Mouse (Mus musculus): ENCODE measurements around the gene Slc38a10. TPM values are rescaled to one million over a fixed set of nuclear protein-coding genes. Genes with fewer than 3 reads are reported as not detected.

Slc38a10 gene
- polyA plus RNA-seq, 1 experiment: 81.9 TPM

DNA sequence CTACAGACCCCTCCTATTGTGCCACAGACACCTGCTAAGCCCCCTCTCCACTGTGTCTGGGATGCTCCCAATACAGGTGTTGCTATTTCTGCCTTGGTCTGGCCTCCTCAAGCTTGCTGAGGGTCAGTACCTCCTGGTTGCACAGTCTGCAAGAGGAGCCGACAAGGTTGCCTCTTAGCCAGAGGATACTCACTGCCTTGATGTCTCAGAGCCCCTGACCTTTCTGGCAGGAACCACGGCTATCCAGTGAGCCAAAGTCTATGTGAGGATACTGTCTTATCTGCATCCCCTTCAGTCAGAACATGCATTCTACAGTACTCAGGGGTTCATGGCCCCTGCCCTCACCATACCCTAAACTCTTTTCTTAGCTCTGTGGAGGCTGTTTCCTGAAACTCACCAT is 33.5 kb downstream of the Slc38a10 start:
- Histone ChIP-seq H3K4me3 (ENCODE audit: extremely low read depth, insufficient read depth, insufficient read length) (no peak overlapping the region), H3K36me3 (ENCODE audit: control insufficient read depth, insufficient read depth, low read length) (peaks cover 30% of the 10 kb centered on the region), H3K27me3 (ENCODE audit: control insufficient read depth, insufficient read depth, low read length) (no peaks in the 10 kb centered on the region), H3K27ac (ENCODE audit: insufficient read depth, low read length) (no peak overlapping the region), H3K4me1 (ENCODE audit: control insufficient read depth, insufficient read depth, insufficient read length) (no peaks in the 10 kb centered on the region)
- DNase-seq (ENCODE audit: low read depth in 1 of 2, low spot score in 2 of 2): no peak
- TF ChIP-seq POLR2A (IDR thresholded peaks at IDR 0.05; ENCODE audit: low read depth, low read length) (no peak), CTCF (IDR thresholded peaks at IDR 0.05; ENCODE audit: extremely low read depth, insufficient read depth, insufficient read length, insufficient replicate concordance) (no peak)
- WGBS: 94% methylated on average over 2 of the region's 2 CpGs

DNA sequence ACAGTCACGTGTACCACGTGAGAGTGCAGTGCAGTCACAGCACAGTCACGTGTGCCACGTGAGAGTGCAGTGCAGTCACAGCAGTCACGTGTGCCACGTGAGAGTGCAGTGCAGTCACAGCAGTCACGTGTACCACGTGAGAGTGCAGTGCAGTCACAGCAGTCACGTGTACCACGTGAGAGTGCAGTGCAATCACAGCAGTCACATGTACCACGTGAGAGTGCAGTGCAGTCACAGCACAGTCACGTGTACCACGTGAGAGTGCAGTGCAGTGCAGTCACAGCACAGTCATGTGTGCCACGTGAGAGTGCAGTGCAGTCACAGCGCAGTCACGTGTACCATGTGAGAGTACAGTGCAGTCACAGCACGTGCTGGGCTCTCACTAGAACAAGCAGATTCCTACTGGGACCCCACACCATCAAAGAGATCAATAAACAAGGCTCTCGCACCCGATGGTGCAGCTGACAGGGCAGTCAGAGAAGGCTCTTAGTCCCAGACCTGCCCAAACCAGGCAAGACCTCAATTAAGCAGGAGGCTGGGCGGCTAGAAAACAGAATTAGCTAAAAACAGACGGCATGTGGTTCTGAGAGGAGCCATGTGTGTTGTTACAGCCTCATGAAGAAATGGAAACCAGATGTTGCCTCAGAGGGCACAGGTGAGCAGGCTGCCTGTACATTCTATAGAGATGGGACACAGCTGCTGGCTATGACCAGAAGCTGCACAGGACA is 36.5 kb downstream of the Slc38a10 start:
- DNase-seq (ENCODE audit: low read depth in 1 of 2, low spot score in 2 of 2): no peak
- no peak overlapping the region for H3K27ac ChIP-seq (ENCODE audit: insufficient read depth, low read length)
- WGBS: 97% methylated on average over 21 of the region's 21 CpGs
- peaks cover 34% of the 10 kb centered on the region for H3K36me3 ChIP-seq (ENCODE audit: control insufficient read depth, insufficient read depth, low read length)
- H3K27me3 ChIP-seq (ENCODE audit: control insufficient read depth, insufficient read depth, low read length): no peaks in the 10 kb centered on the region
- H3K4me1 ChIP-seq (ENCODE audit: control insufficient read depth, insufficient read depth, insufficient read length): no peaks in the 10 kb centered on the region
- no peak for TF ChIP-seq POLR2A (IDR thresholded peaks at IDR 0.05; ENCODE audit: low read depth, low read length)
- TF ChIP-seq CTCF (IDR thresholded peaks at IDR 0.05; ENCODE audit: extremely low read depth, insufficient read depth, insufficient read length, insufficient replicate concordance): no peak
- no peak overlapping the region for H3K4me3 ChIP-seq (ENCODE audit: extremely low read depth, insufficient read depth, insufficient read length)

DNA sequence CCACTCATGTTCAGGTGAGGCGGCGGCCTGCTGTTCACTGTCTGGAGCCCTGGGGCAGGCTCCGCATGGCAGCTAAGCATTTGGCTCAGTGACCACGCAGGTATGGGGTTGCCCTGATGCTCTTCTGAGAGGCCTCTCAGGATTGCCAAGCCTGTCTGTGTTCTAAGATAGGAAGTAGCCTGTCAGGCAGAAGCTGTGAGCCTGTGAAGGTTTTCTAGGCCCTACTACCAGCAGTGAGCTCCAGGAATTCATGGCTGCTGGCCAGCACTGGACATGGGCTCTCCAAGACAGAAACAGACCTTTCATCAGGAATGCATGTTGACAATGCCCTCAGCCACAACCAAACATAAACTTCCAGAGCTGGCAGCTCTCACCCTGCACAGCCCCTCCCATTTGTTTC is 39.0 kb downstream of the Slc38a10 start:
- Histone ChIP-seq H3K27ac (ENCODE audit: insufficient read depth, low read length) (no peak overlapping the region), H3K36me3 (ENCODE audit: control insufficient read depth, insufficient read depth, low read length) (peaks cover 39% of the 10 kb centered on the region), H3K4me1 (ENCODE audit: control insufficient read depth, insufficient read depth, insufficient read length) (no peaks in the 10 kb centered on the region), H3K4me3 (ENCODE audit: extremely low read depth, insufficient read depth, insufficient read length) (no peak overlapping the region), H3K27me3 (ENCODE audit: control insufficient read depth, insufficient read depth, low read length) (no peaks in the 10 kb centered on the region)
- 95% methylated on average over 4 of the region's 4 CpGs for WGBS
- TF ChIP-seq POLR2A (IDR thresholded peaks at IDR 0.05; ENCODE audit: low read depth, low read length) (no peak), CTCF (IDR thresholded peaks at IDR 0.05; ENCODE audit: extremely low read depth, insufficient read depth, insufficient read length, insufficient replicate concordance) (no peak)
- DNase-seq (ENCODE audit: low read depth in 1 of 2, low spot score in 2 of 2): no peak

DNA sequence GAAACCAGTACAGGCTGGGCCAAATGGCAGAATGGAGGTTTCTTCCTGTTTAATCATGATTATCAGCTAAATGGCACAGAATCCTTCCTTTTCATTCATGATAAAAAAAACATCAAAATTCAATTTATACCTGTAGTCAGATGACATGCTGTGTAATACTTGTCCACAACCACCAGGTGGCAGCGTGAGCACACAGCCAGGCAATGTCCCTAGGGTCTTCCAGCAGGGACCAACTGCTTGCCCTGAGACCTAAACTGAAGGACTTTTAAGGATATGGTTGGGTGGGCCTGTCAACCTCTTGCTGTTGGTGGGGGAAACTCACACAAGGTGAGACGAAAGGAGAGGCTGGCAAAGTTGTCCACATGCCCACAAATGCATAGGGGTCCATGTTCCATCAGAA is 40.1 kb downstream of the Slc38a10 start:
- 31% methylated on average over 2 of the region's 2 CpGs for WGBS
- Histone ChIP-seq H3K4me1 (ENCODE audit: control insufficient read depth, insufficient read depth, insufficient read length) (no peaks in the 10 kb centered on the region), H3K4me3 (ENCODE audit: extremely low read depth, insufficient read depth, insufficient read length) (no peak overlapping the region), H3K27me3 (ENCODE audit: control insufficient read depth, insufficient read depth, low read length) (no peaks in the 10 kb centered on the region), H3K27ac (ENCODE audit: insufficient read depth, low read length) (no peak overlapping the region), H3K36me3 (ENCODE audit: control insufficient read depth, insufficient read depth, low read length) (peaks cover 36% of the 10 kb centered on the region)
- TF ChIP-seq POLR2A (IDR thresholded peaks at IDR 0.05; ENCODE audit: low read depth, low read length) (no peak), CTCF (IDR thresholded peaks at IDR 0.05; ENCODE audit: extremely low read depth, insufficient read depth, insufficient read length, insufficient replicate concordance) (peak; percentile 71; the same call in 1 of the 2 replicates)
- peak; percentile 7 to 37 for DNase-seq (ENCODE audit: low read depth in 1 of 2, low spot score in 2 of 2)

DNA sequence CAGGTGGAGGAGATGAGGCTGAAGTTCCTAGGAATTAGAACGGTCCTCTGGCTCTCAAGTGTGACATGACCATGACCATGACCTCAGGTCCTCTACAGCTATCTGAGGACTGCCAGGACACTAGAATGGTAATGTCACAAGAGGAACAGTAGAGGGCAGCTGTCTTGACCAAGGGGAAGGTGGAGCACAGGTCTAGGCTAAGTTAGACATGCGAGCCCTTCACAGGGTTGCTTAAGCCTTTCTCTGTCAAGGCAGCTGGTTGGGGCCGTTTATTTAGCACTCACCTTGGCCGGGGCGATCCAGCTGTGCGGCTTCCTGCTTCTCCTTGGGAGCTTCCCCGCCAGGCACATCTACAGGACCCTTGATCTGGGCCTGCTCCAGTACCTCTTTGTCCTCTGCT is 40.6 kb downstream of the Slc38a10 start:
- no peaks in the 10 kb centered on the region for H3K27me3 ChIP-seq (ENCODE audit: control insufficient read depth, insufficient read depth, low read length)
- WGBS: 91% methylated on average over 7 of the region's 7 CpGs
- no peak for DNase-seq (ENCODE audit: low read depth in 1 of 2, low spot score in 2 of 2)
- peaks cover 39% of the 10 kb centered on the region for H3K36me3 ChIP-seq (ENCODE audit: control insufficient read depth, insufficient read depth, low read length)
- H3K4me3 ChIP-seq (ENCODE audit: extremely low read depth, insufficient read depth, insufficient read length): no peak overlapping the region
- H3K4me1 ChIP-seq (ENCODE audit: control insufficient read depth, insufficient read depth, insufficient read length): no peaks in the 10 kb centered on the region
- TF ChIP-seq POLR2A (IDR thresholded peaks at IDR 0.05; ENCODE audit: low read depth, low read length) (no peak), CTCF (IDR thresholded peaks at IDR 0.05; ENCODE audit: extremely low read depth, insufficient read depth, insufficient read length, insufficient replicate concordance) (no peak)
- H3K27ac ChIP-seq (ENCODE audit: insufficient read depth, low read length): no peak overlapping the region

DNA sequence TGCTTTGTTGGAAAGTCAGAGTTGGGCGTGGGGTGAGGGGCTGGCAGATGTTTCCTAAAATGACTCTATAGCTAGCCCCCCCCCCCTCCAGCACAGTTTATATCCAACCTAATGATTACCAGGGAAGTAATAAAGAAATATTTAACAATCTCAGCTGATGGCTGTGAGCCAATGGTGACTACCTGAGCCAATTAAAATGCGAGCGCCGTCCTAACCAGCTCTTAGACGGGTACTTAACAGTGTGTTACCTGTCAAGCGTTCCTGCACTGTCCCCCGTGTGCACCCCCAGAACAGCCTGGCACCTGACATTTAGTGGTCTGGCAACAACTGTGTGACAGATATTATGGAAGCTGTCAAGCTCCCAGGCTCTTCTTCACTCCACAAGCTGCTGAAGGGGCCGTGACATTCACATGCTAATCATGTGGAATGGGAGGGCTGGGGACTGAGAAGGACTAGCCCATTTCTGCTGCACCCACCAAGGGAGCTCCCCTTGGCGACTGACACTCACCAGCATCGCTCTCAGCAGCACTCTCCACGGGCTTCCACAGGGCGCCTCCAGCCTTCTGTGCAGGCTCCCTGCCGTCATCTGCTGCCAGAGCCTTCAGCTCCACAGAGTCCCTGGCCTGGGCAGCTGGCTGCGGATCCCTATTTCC is 41.5 kb downstream of the Slc38a10 start:
- H3K4me1 ChIP-seq (ENCODE audit: control insufficient read depth, insufficient read depth, insufficient read length): no peaks in the 10 kb centered on the region
- WGBS: 90% methylated on average over 14 of the region's 14 CpGs
- H3K27ac ChIP-seq (ENCODE audit: insufficient read depth, low read length): no peak overlapping the region
- no peaks in the 10 kb centered on the region for H3K27me3 ChIP-seq (ENCODE audit: control insufficient read depth, insufficient read depth, low read length)
- TF ChIP-seq POLR2A (IDR thresholded peaks at IDR 0.05; ENCODE audit: low read depth, low read length) (no peak), CTCF (IDR thresholded peaks at IDR 0.05; ENCODE audit: extremely low read depth, insufficient read depth, insufficient read length, insufficient replicate concordance) (no peak)
- peaks cover 45% of the 10 kb centered on the region for H3K36me3 ChIP-seq (ENCODE audit: control insufficient read depth, insufficient read depth, low read length)
- no peak overlapping the region for H3K4me3 ChIP-seq (ENCODE audit: extremely low read depth, insufficient read depth, insufficient read length)
- DNase-seq (ENCODE audit: low read depth in 1 of 2, low spot score in 2 of 2): no peak

DNA sequence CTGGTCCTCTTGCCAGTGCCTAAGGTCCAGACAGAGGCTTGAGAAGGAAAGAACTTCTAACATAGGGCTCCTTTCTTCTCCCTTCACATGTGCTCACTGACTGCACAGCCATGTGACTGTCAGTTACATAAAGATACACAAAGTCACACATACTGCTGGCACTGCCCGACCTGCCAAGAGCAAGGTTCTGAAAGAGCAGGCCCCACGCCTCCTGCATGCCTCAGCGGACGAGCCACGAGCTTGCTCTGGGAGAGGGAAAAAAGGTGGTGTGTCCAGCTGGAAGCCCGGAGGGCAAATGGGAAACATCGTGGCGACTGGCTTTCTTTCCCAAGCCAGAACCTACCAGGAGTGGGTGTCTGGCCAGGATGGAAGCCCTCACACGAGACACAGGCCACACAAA is 43.4 kb downstream of the Slc38a10 start:
- Histone ChIP-seq H3K4me3 (ENCODE audit: extremely low read depth, insufficient read depth, insufficient read length) (no peak overlapping the region), H3K36me3 (ENCODE audit: control insufficient read depth, insufficient read depth, low read length) (peaks cover 47% of the 10 kb centered on the region), H3K27me3 (ENCODE audit: control insufficient read depth, insufficient read depth, low read length) (no peaks in the 10 kb centered on the region), H3K27ac (ENCODE audit: insufficient read depth, low read length) (no peak overlapping the region), H3K4me1 (ENCODE audit: control insufficient read depth, insufficient read depth, insufficient read length) (no peaks in the 10 kb centered on the region)
- DNase-seq (ENCODE audit: low read depth in 1 of 2, low spot score in 2 of 2): no peak
- no peak for TF ChIP-seq POLR2A (IDR thresholded peaks at IDR 0.05; ENCODE audit: low read depth, low read length)
- no peak for TF ChIP-seq CTCF (IDR thresholded peaks at IDR 0.05; ENCODE audit: extremely low read depth, insufficient read depth, insufficient read length, insufficient replicate concordance)
- 93% methylated on average over 9 of the region's 9 CpGs for WGBS
